In the genomic region with DNA sequence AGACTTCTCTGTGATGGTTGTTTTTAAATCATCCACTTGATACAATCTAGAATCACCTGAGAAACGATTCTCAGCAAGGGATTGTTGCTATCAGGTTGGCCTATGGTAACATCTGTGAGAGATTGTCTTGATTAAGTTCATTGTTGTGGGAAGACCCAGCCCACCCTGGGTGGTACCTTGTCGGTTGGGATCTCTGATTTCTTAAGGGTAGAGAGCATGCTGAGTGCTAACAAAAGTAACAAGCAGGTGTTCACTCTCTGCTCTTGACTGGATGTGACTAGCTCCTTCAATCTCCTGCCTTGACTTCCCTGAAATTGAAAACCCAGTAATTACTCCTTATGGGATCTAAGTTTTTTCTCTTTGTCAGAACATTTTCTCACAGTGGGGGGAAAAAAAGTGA, we compare ENCODE assay signal across 23 mouse cellular contexts.
"Had no signal": no experiment of that assay in that cellular context is flagged by ENCODE, and none has a peak within 500 bp of the region (broad histone marks: within the 10 kb centered on the region; RNA-seq: fewer than 3 reads in every experiment).

No protein-coding gene starts in this region.

- H3K27me3 ChIP-seq: lung, embryonic 15.5 days; neural tube, embryonic 15.5 days had no signal

- H3K9me3 ChIP-seq: liver, embryonic 15.5 days; lung, embryonic 15.5 days; megakaryocyte, embryonic 14.5 days; neural tube, embryonic 13.5 days; neural tube, embryonic 15.5 days had no signal

- H3K4me2 ChIP-seq: liver, embryonic 15.5 days; lung, embryonic 15.5 days; midbrain, embryonic 11.5 days; neural tube, embryonic 13.5 days; neural tube, embryonic 15.5 days had no signal

- ATAC-seq: liver, postnatal 0 days; lung, postnatal 0 days; midbrain, embryonic 16.5 days had no signal

- DNase-seq: liver, postnatal 0 days; lung, adult 2 months; lung, postnatal 14 days; lung, postnatal 36 days; midbrain, embryonic 14.5 days; retina, postnatal 1 day; right cerebral cortex, adult 18-20 months; right cerebral cortex, postnatal 25 days; right cerebral cortex, postnatal 4 days; spleen, adult 18-20 months; thymus, adult 18-20 months; thymus, postnatal 14 days; thymus, postnatal 36 days had no signal

- H3K4me3 ChIP-seq: liver, embryonic 15.5 days; lung, embryonic 15.5 days; megakaryocyte, embryonic 14.5 days; myocyte; neural tube, embryonic 13.5 days; neural tube, embryonic 15.5 days had no signal

- H3K27ac ChIP-seq: liver, embryonic 15.5 days; lung, embryonic 15.5 days; macrophage; neural tube, embryonic 13.5 days; neural tube, embryonic 15.5 days had no signal

- H3K36me3 ChIP-seq: liver, embryonic 15.5 days; lung, embryonic 15.5 days; neural tube, embryonic 13.5 days; neural tube, embryonic 15.5 days had no signal

- H3K9ac ChIP-seq: liver, embryonic 15.5 days; liver, postnatal 0 days; lung, embryonic 15.5 days; neural tube, embryonic 13.5 days; neural tube, embryonic 15.5 days had no signal
